Mouse (Mus musculus) forebrain, embryonic 12.5 days (tissue): ENCODE measurements around the gene Entpd5. TPM values are rescaled to one million over a fixed set of nuclear protein-coding genes. Genes with fewer than 3 reads are reported as not detected.

Experiments used
- ATAC-seq: fragments of 200-750 bp; cut with Nextera tagmentation; 2 replicates; pipeline ENCODE4 v1.8.0; 2017; ENCODE audit warnings: moderate TSS enrichment; ENCODE audit not compliant: low FRiP score
- H3K27ac ChIP-seq: fragments of 300-500 bp; sonication (generic); 2 replicates; pipeline ENCODE4 v1.5.1; 2016; ENCODE audit warnings: mild to moderate bottlenecking
- H3K27me3 ChIP-seq: fragments of 300-500 bp; sonication (generic); 2 replicates; pipeline ENCODE4 v1.6.1; 2016; ENCODE audit warnings: mild to moderate bottlenecking
- H3K36me3 ChIP-seq: fragments of 300-500 bp; sonication (generic); replicated peaks from 2 replicates; pipeline ENCODE4 v1.6.1; 2016; ENCODE audit warnings: mild to moderate bottlenecking
- H3K4me1 ChIP-seq: fragments of 300-500 bp; sonication (generic); 2 replicates; pipeline ENCODE4 v1.6.1; 2016
- H3K4me2 ChIP-seq: fragments of 300-500 bp; sonication (generic); 2 replicates; pipeline ENCODE4 v1.6.1; 2016; ENCODE audit warnings: mild to moderate bottlenecking, moderate library complexity
- H3K4me3 ChIP-seq: fragments of 300-500 bp; sonication (generic); replicated peaks from 2 replicates; pipeline ENCODE4 v1.5.1; 2016; ENCODE audit warnings: mild to moderate bottlenecking
- H3K9ac ChIP-seq: fragments of 300-500 bp; sonication (generic); 2 replicates; pipeline ENCODE4 v1.6.1; 2016; ENCODE audit warnings: mild to moderate bottlenecking
- H3K9me3 ChIP-seq: fragments of 300-500 bp; sonication (generic); 2 replicates; pipeline ENCODE4 v1.6.1; 2016
- WGBS: fragments of 180-500 bp; shearing (Covaris S2); methylation state at CpG from one replicate; pipeline ENCODE4 v1.1.7; 2016; 5-methylcytosine and 5-hydroxymethylcytosine counted together
- polyA plus RNA-seq: library from polyadenylated mRNA; unstranded; fragments of >200 nt; fragmentation: Nextera tagmentation; extraction: Ambion mirVana; gene quantifications from 2 replicates; pipeline ENCODE4 v1.2.1, GENCODE M21; 2016

The Entpd5 gene
- polyA plus RNA-seq, 1 experiment from 2014 or later = 11.0 TPM

DNA sequence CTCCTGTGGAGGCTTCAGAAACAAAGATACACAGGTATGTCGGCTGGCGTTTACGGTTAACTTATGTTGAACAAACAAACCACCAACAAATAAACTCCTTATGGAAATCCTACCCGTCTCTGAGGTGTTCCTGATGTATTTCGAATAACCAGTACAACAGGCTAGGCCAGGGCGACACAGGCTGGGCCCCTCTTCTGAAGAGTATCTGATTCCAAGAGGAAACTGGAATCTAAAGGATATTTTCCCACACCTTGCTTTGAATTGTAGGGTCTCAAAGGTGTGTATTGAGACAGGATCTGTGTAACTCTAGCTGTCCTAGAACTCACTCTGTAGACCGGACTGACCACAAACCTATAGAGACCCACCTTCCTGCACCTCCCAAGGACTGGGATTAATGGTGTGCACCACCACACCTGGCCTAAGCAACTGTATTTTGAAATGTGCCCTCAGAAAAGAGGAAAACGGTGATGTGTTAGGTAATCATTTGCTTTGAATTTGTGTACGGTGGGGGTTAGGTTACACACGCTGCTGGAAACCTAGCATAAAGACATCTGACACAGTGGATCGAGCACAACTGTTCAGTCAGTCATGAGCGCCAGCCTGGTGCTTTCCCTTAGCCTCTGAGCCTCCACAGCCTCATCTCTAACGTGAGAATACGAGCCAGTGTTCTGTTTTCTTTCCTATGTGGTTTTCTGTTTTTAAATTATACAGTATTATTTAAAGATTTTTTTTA, 11.7 kb downstream of the Entpd5 start:
- no peak overlapping the region for H3K9ac ChIP-seq
- H3K36me3 ChIP-seq = no peaks in the 10 kb centered on the region
- H3K4me2 ChIP-seq = no peak overlapping the region
- no peak overlapping the region for H3K4me3 ChIP-seq
- WGBS = 90% methylated on average over 14 of the region's 14 CpGs
- H3K4me1 ChIP-seq = no peaks in the 10 kb centered on the region
- no peak overlapping the region for H3K27ac ChIP-seq
- no peak for ATAC-seq
- H3K9me3 ChIP-seq = no peaks in the 10 kb centered on the region
- H3K27me3 ChIP-seq = no peaks in the 10 kb centered on the region

DNA sequence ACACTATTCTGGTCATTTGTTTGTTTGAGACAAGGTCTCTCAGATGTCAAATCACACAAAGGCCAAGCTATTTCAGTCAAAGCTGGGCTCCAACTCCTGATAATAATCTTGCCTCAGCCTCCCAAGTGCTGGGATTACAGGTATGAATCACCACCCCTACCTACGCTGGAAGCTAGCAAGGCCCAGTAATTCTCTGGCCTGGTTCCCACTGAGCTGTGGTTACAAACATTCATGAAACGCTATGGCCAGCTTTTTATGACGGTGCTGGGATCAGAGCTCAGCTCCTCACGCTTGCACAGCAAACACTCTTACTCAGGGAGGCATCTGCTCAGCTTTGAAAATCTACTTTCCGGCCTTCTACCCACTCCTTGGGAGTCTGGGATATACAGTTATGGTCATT, 15.0 kb downstream of the Entpd5 start:
- no peaks in the 10 kb centered on the region for H3K27me3 ChIP-seq
- H3K27ac ChIP-seq = no peak overlapping the region
- no peaks in the 10 kb centered on the region for H3K9me3 ChIP-seq
- no peaks in the 10 kb centered on the region for H3K4me1 ChIP-seq
- no peaks in the 10 kb centered on the region for H3K36me3 ChIP-seq
- H3K4me3 ChIP-seq = no peak overlapping the region
- ATAC-seq = no peak
- H3K9ac ChIP-seq = no peak overlapping the region
- no peak overlapping the region for H3K4me2 ChIP-seq
- WGBS = 89% methylated on average over 5 of the region's 5 CpGs

DNA sequence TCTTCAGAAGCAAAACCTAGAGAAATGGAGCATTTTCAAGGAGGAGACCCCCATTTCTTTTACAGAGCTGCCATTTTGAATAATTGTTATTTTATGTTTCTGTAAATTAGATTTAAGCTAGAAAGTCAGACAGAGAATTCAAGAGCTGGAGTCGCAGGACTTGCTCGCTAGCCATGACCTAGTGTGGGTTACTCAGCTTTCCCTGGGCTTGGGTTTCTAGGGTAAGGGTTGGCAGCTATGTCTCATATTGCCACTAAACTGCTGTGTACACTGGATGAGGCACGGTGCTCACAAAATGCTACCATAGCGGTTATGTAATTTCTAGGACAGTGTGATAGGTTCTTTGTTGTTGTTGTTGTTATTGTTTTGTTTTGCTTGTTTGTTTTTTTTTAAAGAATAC, 16.1 kb downstream of the Entpd5 start:
- H3K4me2 ChIP-seq = no peak overlapping the region
- H3K27me3 ChIP-seq = no peaks in the 10 kb centered on the region
- H3K4me3 ChIP-seq = no peak overlapping the region
- H3K9me3 ChIP-seq = no peaks in the 10 kb centered on the region
- no peak overlapping the region for H3K9ac ChIP-seq
- no peak overlapping the region for H3K27ac ChIP-seq
- WGBS = 96% methylated on average over 4 of the region's 4 CpGs
- ATAC-seq = no peak
- H3K4me1 ChIP-seq = no peaks in the 10 kb centered on the region
- no peaks in the 10 kb centered on the region for H3K36me3 ChIP-seq

DNA sequence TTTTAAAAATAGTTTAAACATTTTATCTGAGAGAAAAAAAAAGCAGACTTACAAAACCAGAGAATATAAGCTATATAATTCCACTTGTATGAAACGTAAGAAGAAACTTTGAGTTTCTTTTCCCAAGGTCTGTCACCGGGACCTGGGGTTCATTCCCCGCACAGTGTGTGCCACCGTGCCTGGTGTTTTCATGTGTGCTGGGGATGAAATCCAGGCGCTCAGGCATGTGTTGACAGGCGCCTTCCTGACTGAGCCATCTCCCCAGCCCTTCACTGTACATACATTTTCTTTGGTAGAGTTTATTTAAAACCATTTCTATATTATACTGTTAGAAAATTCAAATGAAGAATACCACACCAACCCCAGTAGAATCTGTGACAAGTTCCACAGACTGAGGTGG, 18.5 kb downstream of the Entpd5 start:
- no peak overlapping the region for H3K27ac ChIP-seq
- H3K27me3 ChIP-seq = no peaks in the 10 kb centered on the region
- 89% methylated on average over 6 of the region's 6 CpGs for WGBS
- ATAC-seq = no peak
- H3K4me3 ChIP-seq = no peak overlapping the region
- H3K4me2 ChIP-seq = no peak overlapping the region
- no peak overlapping the region for H3K9ac ChIP-seq
- H3K36me3 ChIP-seq = no peaks in the 10 kb centered on the region
- H3K9me3 ChIP-seq = no peaks in the 10 kb centered on the region
- no peaks in the 10 kb centered on the region for H3K4me1 ChIP-seq

DNA sequence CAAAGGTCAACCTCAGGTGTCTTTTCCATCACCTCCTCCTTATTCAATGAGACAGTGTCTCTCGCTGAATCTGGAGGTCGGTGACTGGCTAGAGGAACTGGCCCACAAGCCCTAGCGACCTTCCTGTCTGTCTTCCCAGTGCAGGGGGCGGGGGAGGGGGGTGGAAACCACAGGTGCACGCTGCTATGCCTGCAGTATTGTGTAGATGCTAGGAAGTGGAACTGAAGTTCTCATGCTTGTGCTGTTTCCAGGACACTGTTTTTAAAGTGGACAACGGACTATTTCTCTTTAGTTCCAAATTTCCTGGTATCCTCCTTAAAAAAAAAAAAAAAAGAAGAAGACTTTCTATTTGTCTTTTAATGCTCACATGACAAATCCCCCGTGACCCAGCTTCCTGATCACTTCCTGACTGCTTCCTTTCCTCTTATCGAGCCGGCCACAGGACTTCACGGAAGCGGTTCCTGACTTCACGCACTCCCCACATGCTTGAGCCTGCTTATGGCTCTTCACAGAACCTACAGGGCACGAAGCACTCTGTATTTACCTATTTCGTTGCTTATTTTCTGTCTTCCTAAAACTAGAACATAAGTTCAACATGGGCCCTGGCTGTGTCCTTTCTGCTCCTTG, 19.9 kb downstream of the Entpd5 start:
- Histone ChIP-seq H3K9me3 (no peaks in the 10 kb centered on the region), H3K4me3 (no peak overlapping the region), H3K27ac (no peak overlapping the region), H3K4me2 (no peak overlapping the region), H3K36me3 (no peaks in the 10 kb centered on the region), H3K9ac (no peak overlapping the region), H3K27me3 (no peaks in the 10 kb centered on the region), H3K4me1 (no peaks in the 10 kb centered on the region)
- WGBS = 83% methylated on average over 14 of the region's 14 CpGs
- ATAC-seq = no peak

DNA sequence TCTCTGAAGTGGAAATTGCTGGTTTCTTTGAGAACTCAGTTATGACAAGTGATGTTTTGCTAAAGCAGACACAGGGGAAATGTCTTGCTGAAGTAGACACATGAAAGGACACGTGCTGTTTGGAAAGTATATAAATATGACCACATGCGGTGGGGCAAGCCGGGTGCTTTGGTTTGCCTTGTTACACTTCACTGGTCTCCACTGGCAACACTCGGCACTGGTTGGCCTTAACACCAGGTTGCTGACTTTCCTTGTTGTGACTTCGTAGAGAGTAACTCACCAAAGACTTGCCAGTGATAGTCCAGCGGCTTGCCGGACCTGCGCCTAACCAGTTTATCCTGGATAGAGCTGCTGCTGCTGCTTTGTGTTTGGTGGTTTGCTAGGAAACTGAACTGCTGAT, 20.7 kb downstream of the Entpd5 start:
- no peak overlapping the region for H3K27ac ChIP-seq
- H3K4me3 ChIP-seq = no peak overlapping the region
- no peaks in the 10 kb centered on the region for H3K9me3 ChIP-seq
- ATAC-seq = no peak
- H3K4me2 ChIP-seq = no peak overlapping the region
- 94% methylated on average over 8 of the region's 8 CpGs for WGBS
- no peaks in the 10 kb centered on the region for H3K4me1 ChIP-seq
- H3K27me3 ChIP-seq = no peaks in the 10 kb centered on the region
- no peaks in the 10 kb centered on the region for H3K36me3 ChIP-seq
- H3K9ac ChIP-seq = no peak overlapping the region

DNA sequence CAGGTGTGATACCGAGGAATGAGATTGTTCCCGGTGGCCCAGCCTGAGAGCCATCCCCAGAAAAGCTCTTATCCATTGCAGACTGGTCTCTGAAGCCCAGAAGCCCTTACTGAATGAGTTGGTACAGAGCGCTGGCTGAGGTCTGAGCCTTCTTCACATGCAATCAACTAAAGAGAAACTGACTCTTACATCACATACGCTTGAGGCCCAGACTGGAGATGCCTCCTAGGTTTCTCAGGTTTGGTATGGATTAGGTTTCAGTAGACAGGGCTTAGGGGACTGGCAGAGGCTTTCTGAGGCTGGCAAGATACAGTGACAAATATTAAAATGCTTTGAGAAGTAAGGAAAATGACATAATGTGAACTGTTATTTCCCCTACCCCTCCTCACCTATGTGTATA, 23.4 kb downstream of the Entpd5 start:
- 96% methylated on average over 4 of the region's 4 CpGs for WGBS
- ATAC-seq = no peak
- Histone ChIP-seq H3K4me1 (no peaks in the 10 kb centered on the region), H3K27ac (no peak overlapping the region), H3K27me3 (no peaks in the 10 kb centered on the region), H3K4me3 (no peak overlapping the region), H3K9me3 (no peaks in the 10 kb centered on the region), H3K36me3 (no peaks in the 10 kb centered on the region), H3K4me2 (no peak overlapping the region), H3K9ac (no peak overlapping the region)

DNA sequence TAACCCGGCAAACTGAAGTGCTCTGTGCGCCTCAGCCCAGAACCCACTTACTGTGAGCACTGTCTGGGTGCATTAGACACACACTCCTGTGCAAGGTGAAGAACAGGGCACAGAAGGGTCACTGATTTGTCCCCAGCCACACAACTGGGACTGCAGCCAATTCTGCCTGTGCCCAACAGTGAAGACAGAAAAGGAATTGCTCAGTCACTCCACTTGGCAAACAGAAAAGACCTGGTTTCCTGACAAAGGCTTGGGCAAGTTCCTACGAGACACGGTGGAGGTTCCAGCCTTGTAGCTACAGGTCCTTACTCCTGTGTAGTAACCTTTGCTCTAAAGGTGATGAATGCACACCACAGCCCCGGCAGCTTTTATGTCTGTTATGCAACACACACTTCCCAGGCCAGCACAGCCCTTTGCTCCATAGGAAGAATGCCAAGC, 24.2 kb downstream of the Entpd5 start:
- H3K36me3 ChIP-seq = no peaks in the 10 kb centered on the region
- no peak overlapping the region for H3K4me2 ChIP-seq
- no peak overlapping the region for H3K9ac ChIP-seq
- no peak for ATAC-seq
- no peaks in the 10 kb centered on the region for H3K4me1 ChIP-seq
- WGBS = 77% methylated on average over 5 of the region's 5 CpGs
- no peak overlapping the region for H3K4me3 ChIP-seq
- H3K9me3 ChIP-seq = no peaks in the 10 kb centered on the region
- H3K27ac ChIP-seq = no peak overlapping the region
- no peaks in the 10 kb centered on the region for H3K27me3 ChIP-seq

DNA sequence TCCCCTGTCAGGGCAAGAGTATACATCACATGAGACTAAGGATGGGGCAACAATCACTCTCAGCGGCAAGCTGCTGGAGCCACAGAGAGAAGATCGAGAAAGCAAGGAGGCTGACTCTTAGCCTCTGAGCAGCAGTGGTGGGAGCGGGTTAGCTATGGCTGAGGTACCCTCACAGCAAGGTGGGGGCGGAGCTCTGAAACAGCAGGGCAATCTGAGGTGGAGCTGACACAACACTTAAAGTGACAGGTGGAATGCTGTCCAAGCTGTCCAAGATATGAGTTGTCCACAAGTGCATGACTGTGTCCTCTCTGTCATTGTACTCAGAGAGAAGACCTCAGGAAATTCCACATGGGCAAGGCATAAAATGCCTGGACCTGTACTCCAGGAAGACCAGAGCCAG, 26.5 kb downstream of the Entpd5 start:
- H3K4me1 ChIP-seq = no peaks in the 10 kb centered on the region
- H3K9ac ChIP-seq = no peak overlapping the region
- no peak for ATAC-seq
- 81% methylated on average over 4 of the region's 4 CpGs for WGBS
- H3K9me3 ChIP-seq = no peaks in the 10 kb centered on the region
- no peak overlapping the region for H3K4me3 ChIP-seq
- H3K36me3 ChIP-seq = no peaks in the 10 kb centered on the region
- H3K4me2 ChIP-seq = no peak overlapping the region
- no peaks in the 10 kb centered on the region for H3K27me3 ChIP-seq
- no peak overlapping the region for H3K27ac ChIP-seq

DNA sequence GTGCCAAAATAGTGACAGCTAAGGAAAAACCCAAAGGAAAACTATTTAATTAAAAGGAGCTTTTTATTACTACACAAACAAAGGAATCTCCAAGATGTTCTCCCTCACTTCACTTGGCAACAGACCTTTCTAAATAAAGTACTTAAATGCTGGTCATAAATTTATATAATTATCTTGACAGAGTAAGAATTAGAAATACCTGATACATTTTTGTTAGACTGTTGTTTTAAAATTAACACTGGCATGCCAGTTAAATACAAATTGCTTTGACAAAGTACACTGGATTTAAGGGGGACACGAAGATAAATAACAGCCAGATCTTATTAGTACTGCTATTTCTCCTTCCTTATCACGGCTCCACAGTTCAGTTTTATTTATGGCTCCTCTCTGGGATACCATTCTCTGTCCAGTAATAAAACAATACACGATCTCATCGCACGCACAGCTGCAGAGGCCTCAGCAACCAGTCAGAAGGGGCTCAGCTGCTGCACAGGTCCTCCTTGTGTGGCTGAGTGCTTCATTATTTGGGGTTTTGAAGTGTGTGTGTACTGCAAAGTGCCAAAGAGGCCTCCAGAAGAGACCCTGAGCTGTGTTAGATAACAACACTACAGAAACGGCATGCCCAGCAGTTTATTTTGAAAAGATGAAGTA, 34.9 kb downstream of the Entpd5 start:
- H3K27ac ChIP-seq = no peak overlapping the region
- no peaks in the 10 kb centered on the region for H3K9me3 ChIP-seq
- 88% methylated on average over 6 of the region's 6 CpGs for WGBS
- no peak overlapping the region for H3K4me2 ChIP-seq
- no peak overlapping the region for H3K4me3 ChIP-seq
- no peak overlapping the region for H3K9ac ChIP-seq
- H3K36me3 ChIP-seq = peaks cover 59% of the 10 kb centered on the region
- H3K27me3 ChIP-seq = no peaks in the 10 kb centered on the region
- no peaks in the 10 kb centered on the region for H3K4me1 ChIP-seq
- no peak for ATAC-seq

DNA sequence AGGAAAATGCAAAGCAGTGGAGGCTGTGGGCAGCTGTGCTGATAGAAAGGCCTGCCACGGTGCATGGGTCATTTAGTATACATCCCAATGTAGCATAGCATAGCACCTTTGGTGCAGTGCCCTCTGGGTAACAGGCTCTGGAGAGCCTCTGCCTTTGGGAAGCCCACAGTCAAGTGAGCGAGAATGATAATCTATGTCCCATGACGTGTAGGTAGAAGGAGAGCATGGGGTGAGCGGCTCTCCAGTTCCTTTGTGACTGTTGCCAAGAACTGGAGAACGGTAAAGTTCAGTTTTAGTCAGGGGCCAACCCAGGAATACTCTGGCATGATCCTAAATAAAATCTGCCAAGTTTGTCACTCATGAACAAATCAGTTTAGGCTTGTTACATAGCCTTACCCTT, 37.2 kb downstream of the Entpd5 start:
- 94% methylated on average over 5 of the region's 5 CpGs for WGBS
- no peak for ATAC-seq
- Histone ChIP-seq H3K4me2 (no peak overlapping the region), H3K36me3 (peaks cover 79% of the 10 kb centered on the region), H3K4me1 (no peaks in the 10 kb centered on the region), H3K27ac (no peak overlapping the region), H3K9ac (no peak overlapping the region), H3K4me3 (no peak overlapping the region), H3K27me3 (no peaks in the 10 kb centered on the region), H3K9me3 (no peaks in the 10 kb centered on the region)

DNA sequence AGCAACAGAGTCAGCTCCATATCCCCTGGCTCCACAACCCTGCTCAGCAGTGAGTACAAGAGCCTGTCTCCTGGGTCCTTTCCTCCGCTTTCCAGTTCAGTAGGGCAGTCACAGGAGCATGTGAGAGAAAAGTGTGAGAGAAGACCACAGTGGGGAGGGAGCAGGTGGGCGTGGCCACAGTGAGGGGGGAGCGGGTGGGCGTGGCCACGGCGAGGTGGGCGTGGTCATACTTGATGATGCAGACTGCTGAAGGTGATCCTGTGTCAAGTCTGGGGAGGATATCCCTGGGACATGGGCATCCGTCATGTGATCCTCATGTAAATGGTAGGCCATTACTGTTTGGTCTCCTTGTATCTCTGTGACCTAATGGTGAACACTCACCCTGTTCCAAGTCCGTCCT, 41.9 kb downstream of the Entpd5 start:
- Histone ChIP-seq H3K27ac (no peak overlapping the region), H3K36me3 (peaks cover 47% of the 10 kb centered on the region), H3K9me3 (no peaks in the 10 kb centered on the region), H3K4me2 (no peak overlapping the region), H3K4me3 (no peak overlapping the region), H3K4me1 (peaks cover 8% of the 10 kb centered on the region), H3K27me3 (no peaks in the 10 kb centered on the region), H3K9ac (no peak overlapping the region)
- WGBS = 69% methylated on average over 9 of the region's 9 CpGs
- no peak for ATAC-seq

DNA sequence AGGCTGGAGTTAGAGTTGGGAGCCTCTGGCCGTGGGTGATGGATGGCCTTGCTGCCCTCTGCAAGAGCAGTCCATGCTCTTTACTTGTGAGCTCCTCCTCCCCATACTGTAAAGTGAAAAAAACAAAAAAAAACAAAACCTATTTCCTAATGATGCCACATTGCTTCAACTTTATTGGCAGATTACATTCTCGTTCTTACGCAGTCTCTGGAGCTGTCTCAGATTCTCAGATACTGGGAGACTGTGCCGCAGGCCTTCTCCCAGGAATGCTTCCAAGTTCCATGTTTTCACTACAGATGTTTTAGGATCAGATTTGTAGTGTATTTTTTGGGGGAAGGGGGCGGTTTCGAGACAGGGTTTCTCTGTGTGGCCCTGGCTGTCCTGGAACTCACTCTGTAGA, 43.7 kb downstream of the Entpd5 start:
- no peak overlapping the region for H3K27ac ChIP-seq
- no peak overlapping the region for H3K4me2 ChIP-seq
- peaks cover 29% of the 10 kb centered on the region for H3K36me3 ChIP-seq
- no peak overlapping the region for H3K9ac ChIP-seq
- WGBS = 97% methylated on average over 6 of the region's 6 CpGs
- peaks cover 18% of the 10 kb centered on the region for H3K4me1 ChIP-seq
- H3K9me3 ChIP-seq = no peaks in the 10 kb centered on the region
- no peak overlapping the region for H3K4me3 ChIP-seq
- H3K27me3 ChIP-seq = no peaks in the 10 kb centered on the region
- ATAC-seq = no peak
